Mouse (Mus musculus): ENCODE measurements around the gene Syde2.

DNA sequence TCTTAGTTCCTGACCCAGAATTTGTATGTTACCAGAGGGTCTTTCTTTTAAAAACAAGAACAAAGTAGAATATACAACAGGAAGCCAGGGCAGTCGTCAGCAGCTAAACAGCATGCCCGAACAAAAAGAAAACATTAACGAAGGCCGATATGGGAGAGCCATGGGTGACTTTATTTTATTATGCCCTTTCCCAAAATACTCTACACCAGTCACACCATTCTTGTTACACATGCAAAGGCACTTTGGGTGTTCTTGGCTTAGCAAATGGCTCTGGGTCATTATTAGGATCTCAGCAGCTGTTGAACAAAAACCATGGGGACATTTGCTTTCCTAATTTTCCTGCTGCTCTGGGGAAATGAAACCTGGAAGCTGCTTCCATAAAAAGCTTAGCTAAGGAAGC is 81.6 kb downstream of the Syde2 start:
- TF ChIP-seq CTCF (IDR thresholded peaks at IDR 0.05; ENCODE audit: control insufficient read depth, insufficient read depth, insufficient read length) (no peak), MYOG (IDR thresholded peaks at IDR 0.05; ENCODE audit: control insufficient read depth, extremely low read depth, insufficient read length) (no peak), CEBPB (IDR thresholded peaks at IDR 0.05; ENCODE audit: low read depth) (no peak), USF1 (IDR thresholded peaks at IDR 0.05; ENCODE audit: low read depth) (no peak)
